In the genomic region with DNA sequence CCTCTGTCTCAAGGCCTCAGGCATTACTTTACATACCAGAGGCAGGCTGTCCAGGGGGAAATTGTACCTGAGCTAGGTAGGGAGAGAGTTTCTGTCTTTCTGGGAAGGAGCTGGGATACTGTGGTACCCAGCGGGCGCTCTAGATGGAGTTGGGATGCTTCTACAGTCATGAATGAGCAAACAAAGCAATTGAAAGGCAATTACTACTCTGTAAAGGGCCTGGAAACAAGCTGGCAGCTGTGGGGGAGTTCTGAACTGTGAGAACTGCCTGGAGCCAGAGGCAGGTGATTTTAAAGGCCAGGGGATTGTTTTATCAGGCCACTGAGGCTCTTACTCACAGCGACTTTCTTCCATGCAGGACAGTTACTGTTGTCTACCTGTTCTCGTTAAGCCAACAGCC, we compare ENCODE assay signal across 19 mouse cellular contexts.
A peak's percentile ranks its signal among the peaks of the same experiment; 100 is the strongest.
DNase-seq lines count a peak whose midpoint lies in the region; ATAC-seq and TF ChIP-seq lines count a peak whose summit lies in the region.
"Had no signal": no experiment of that assay in that cellular context is flagged by ENCODE, and none has a peak within 500 bp of the region (broad histone marks: within the 10 kb centered on the region; RNA-seq: fewer than 3 reads in every experiment).

No protein-coding gene starts in this region.

- no peak for TF ChIP-seq CTCF in brain, embryonic 14.5 days (IDR thresholded peaks at IDR 0.05; ENCODE audit: borderline replicate concordance, extremely low read depth, insufficient read depth, insufficient read length)
- TF ChIP-seq CTCF in forebrain, postnatal 0 days (IDR thresholded peaks at IDR 0.05; ENCODE audit: low read depth), result no peak

- H3K36me3 ChIP-seq in kidney, embryonic 15.5 days, result no peaks in the 10 kb centered on the region
- H3K36me3 ChIP-seq in forebrain, postnatal 0 days (ENCODE audit: insufficient read depth), result no peaks in the 10 kb centered on the region
- H3K36me3 ChIP-seq in limb, embryonic 10.5 days, result no peaks in the 10 kb centered on the region
- H3K36me3 ChIP-seq: limb, embryonic 15.5 days had no signal

- peaks cover 18% of the 10 kb centered on the region for H3K4me1 ChIP-seq in kidney, embryonic 15.5 days
- H3K4me1 ChIP-seq in forebrain, postnatal 0 days (ENCODE audit: insufficient read depth), result no peaks in the 10 kb centered on the region
- H3K4me1 ChIP-seq in limb, embryonic 10.5 days, result peaks cover 22% of the 10 kb centered on the region

- H3K4me2 ChIP-seq in kidney, embryonic 15.5 days, result no peak overlapping the region
- no peak overlapping the region for H3K4me2 ChIP-seq in forebrain, postnatal 0 days (ENCODE audit: low read depth)
- H3K4me2 ChIP-seq: heart, embryonic 11.5 days; limb, embryonic 15.5 days had no signal

- H3K27me3 ChIP-seq in kidney, embryonic 15.5 days, result no peaks in the 10 kb centered on the region
- no peaks in the 10 kb centered on the region for H3K27me3 ChIP-seq in forebrain, postnatal 0 days (ENCODE audit: insufficient read depth, low read length)
- H3K27me3 ChIP-seq in limb, embryonic 10.5 days (ENCODE audit: low read depth, poor library complexity, severe bottlenecking), result peaks cover 7% of the 10 kb centered on the region; the same call in 1 of the 2 replicates
- H3K27me3 ChIP-seq: limb, embryonic 15.5 days; Patski had no signal

- no peak for ATAC-seq in kidney, embryonic 15.5 days (replicated peaks; ENCODE audit: low FRiP score)
- peak; percentile 59; the same call in 1 of the 2 replicates for ATAC-seq in forebrain, postnatal 0 days
- ATAC-seq: Patski had no signal

- no peak overlapping the region for H3K9ac ChIP-seq in kidney, embryonic 15.5 days
- H3K9ac ChIP-seq in forebrain, postnatal 0 days, result no peak overlapping the region
- H3K9ac ChIP-seq: limb, embryonic 15.5 days had no signal

- H3K4me3 ChIP-seq in kidney, embryonic 15.5 days (replicated peaks), result no peak overlapping the region
- no peak overlapping the region for H3K4me3 ChIP-seq in forebrain, postnatal 0 days (ENCODE audit: low read depth, low read length)
- no peak overlapping the region for H3K4me3 ChIP-seq in limb, embryonic 10.5 days
- H3K4me3 ChIP-seq: limb, embryonic 15.5 days had no signal

- WGBS in kidney, embryonic 15.5 days, result 52% methylated on average over 4 of the region's 4 CpGs
- 39% methylated on average over 4 of the region's 4 CpGs for WGBS in forebrain, postnatal 0 days
- WGBS in limb, embryonic 10.5 days, result 68% methylated on average over 4 of the region's 4 CpGs

- H3K9me3 ChIP-seq in kidney, embryonic 15.5 days (replicated peaks), result no peaks in the 10 kb centered on the region
- no peaks in the 10 kb centered on the region for H3K9me3 ChIP-seq in forebrain, postnatal 0 days (ENCODE audit: low read length)
- H3K9me3 ChIP-seq in limb, embryonic 10.5 days (replicated peaks), result no peaks in the 10 kb centered on the region
- H3K9me3 ChIP-seq: limb, embryonic 15.5 days had no signal

- intact Hi-C loops in left cerebral cortex, postnatal 14 days (cut with DNase I), result no loop called here

- no peak for DNase-seq in kidney, adult 11 months
- DNase-seq in brain, embryonic 14.5 days (ENCODE audit: low read depth), result peak; percentile 80
- peak; percentile 21 for DNase-seq in forebrain, postnatal 0 days
- no peak for DNase-seq in limb, embryonic 10.5 days (ENCODE audit: low spot score)
- DNase-seq in left cerebral cortex, postnatal 14 days (ENCODE audit: low spot score in 2 of 2), result no peak
- DNase-seq in urinary bladder, postnatal 10 days (ENCODE audit: low spot score), result no peak
- DNase-seq in thymus, postnatal 10 days (ENCODE audit: low spot score in 2 of 2), result no peak
- DNase-seq: cerebellum, adult 9-10 months; gastrocnemius, postnatal 10 days; heart, postnatal 4 days; kidney, adult 9 months; layer of hippocampus, postnatal 36 days; lung, adult 18-20 months; thymus, adult 18-20 months had no signal

- H3K27ac ChIP-seq in kidney, embryonic 15.5 days, result peak overlapping the region; percentile 33; the same call in 1 of the 2 replicates
- H3K27ac ChIP-seq in forebrain, postnatal 0 days (ENCODE audit: low read depth, low read length), result no peak overlapping the region
- H3K27ac ChIP-seq in limb, embryonic 10.5 days, result peak overlapping the region; percentile 27; the same call in 1 of the 2 replicates
- H3K27ac ChIP-seq: macrophage had no signal

- TF ChIP-seq POLR2A in brain, embryonic 14.5 days (IDR thresholded peaks at IDR 0.05; ENCODE audit: borderline replicate concordance, extremely low read depth, insufficient read depth, insufficient read length, poor library complexity, severe bottlenecking), result no peak

Comparison
In these comparisons a context has a peak if more than half of its experiments do, and no peak if none do; other contexts are left out.
1. DNase-seq: peak in brain, embryonic 14.5 days (single experiment) and forebrain, postnatal 0 days (single experiment); none in kidney, adult 11 months (single experiment), limb, embryonic 10.5 days (single experiment), left cerebral cortex, postnatal 14 days (0 of 2), urinary bladder, postnatal 10 days (single experiment) and thymus, postnatal 10 days (0 of 2).